Mouse (Mus musculus) midbrain, embryonic 13.5 days (tissue): Measurements from ENCODE around the gene Fam43a. TPM values are rescaled to one million over a fixed set of nuclear protein-coding genes. Genes with fewer than 3 reads are reported as not detected.

Experiments
- ATAC-seq: fragments of 200-750 bp; cut with Nextera tagmentation; 2 replicates; pipeline ENCODE4 v1.8.0; 2017; ENCODE audit warnings: mild to moderate bottlenecking, moderate TSS enrichment, moderate library complexity
- H3K27ac ChIP-seq: fragments of 300-500 bp; sonication (generic); 2 replicates; pipeline ENCODE4 v1.5.1; 2015; ENCODE audit warnings: inconsistent platforms, mild to moderate bottlenecking, moderate library complexity
- H3K27me3 ChIP-seq: fragments of 300-500 bp; sonication (generic); 2 replicates; pipeline ENCODE4 v1.6.1; 2015; ENCODE audit warnings: mild to moderate bottlenecking, inconsistent platforms
- H3K36me3 ChIP-seq: fragments of 300-500 bp; sonication (generic); 2 replicates; pipeline ENCODE4 v1.6.1; 2015; ENCODE audit warnings: mild to moderate bottlenecking, inconsistent platforms
- H3K4me1 ChIP-seq: fragments of 300-500 bp; sonication (generic); replicated peaks from 2 replicates; pipeline ENCODE4 v1.6.1; 2015; ENCODE audit warnings: inconsistent platforms
- H3K4me2 ChIP-seq: fragments of 300-500 bp; sonication (generic); replicated peaks from 2 replicates; pipeline ENCODE4 v1.6.1; 2015; ENCODE audit warnings: moderate library complexity, mild to moderate bottlenecking, inconsistent platforms
- H3K4me3 ChIP-seq: fragments of 300-500 bp; sonication (generic); replicated peaks from 2 replicates; pipeline ENCODE4 v1.5.1; 2015; ENCODE audit warnings: mild to moderate bottlenecking, inconsistent platforms
- H3K9ac ChIP-seq: fragments of 300-500 bp; sonication (generic); replicated peaks from 2 replicates; pipeline ENCODE4 v1.6.1; 2015; ENCODE audit warnings: mild to moderate bottlenecking, inconsistent platforms
- H3K9me3 ChIP-seq: fragments of 300-500 bp; sonication (generic); 2 replicates; pipeline ENCODE4 v1.6.1; 2016; ENCODE audit warnings: mild to moderate bottlenecking, inconsistent platforms
- WGBS: fragments of 180-500 bp; shearing (Covaris S2); methylation state at CpG from one replicate; pipeline ENCODE4 v1.1.7; 2015; 5-methylcytosine and 5-hydroxymethylcytosine counted together
- polyA plus RNA-seq: library from polyadenylated mRNA; unstranded; fragments of >200 nt; fragmentation: Nextera tagmentation; extraction: Ambion mirVana; gene quantifications from 2 replicates; pipeline ENCODE4 v1.2.1, GENCODE M21; 2015

Gene Fam43a
- polyA plus RNA-seq, 1 experiment from 2014 or later: 11.5 TPM

GRCm38 (mm10) chr16:30575815-30576214 is 23.7 kb upstream of the Fam43a start:
- WGBS: 89% methylated on average over 7 of the region's 7 CpGs
- Histone ChIP-seq H3K9me3 (no peaks in the 10 kb centered on the region), H3K27ac (no peak overlapping the region), H3K4me3 (no peak overlapping the region), H3K36me3 (peaks cover 90% of the 10 kb centered on the region), H3K27me3 (no peaks in the 10 kb centered on the region), H3K9ac (no peak overlapping the region), H3K4me2 (no peak overlapping the region), H3K4me1 (no peaks in the 10 kb centered on the region)
- no peak for ATAC-seq

DNA sequence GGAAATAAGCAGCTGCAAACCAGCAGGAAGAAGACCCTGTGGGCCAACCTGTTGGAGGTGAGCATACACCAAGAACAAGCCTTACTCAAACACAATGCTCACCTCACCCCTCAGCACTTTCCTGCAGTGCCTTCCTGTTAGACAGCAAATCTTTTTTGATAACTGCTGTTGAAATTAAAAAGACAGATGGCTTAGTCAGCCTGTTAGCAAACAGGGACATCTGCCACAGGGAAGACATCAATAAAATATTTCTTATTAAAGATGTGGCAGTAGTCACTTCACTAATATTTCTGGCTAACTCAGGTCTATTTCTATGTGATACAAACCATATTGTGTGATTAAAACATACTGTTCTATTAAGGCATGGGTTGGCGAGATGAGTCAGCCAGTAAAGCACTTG is 23.1 kb upstream of the Fam43a start:
- 87% methylated on average over 1 of the region's 1 CpGs for WGBS

GRCm38 (mm10) chr16:30580765-30581164 is 18.8 kb upstream of the Fam43a start:
- Histone ChIP-seq H3K9ac (no peak overlapping the region), H3K9me3 (no peaks in the 10 kb centered on the region), H3K27ac (no peak overlapping the region), H3K4me3 (no peak overlapping the region), H3K36me3 (peaks cover 94% of the 10 kb centered on the region), H3K27me3 (no peaks in the 10 kb centered on the region), H3K4me1 (peaks cover 4% of the 10 kb centered on the region; the same call in 1 of the 2 replicates), H3K4me2 (no peak overlapping the region)
- 94% methylated on average over 5 of the region's 5 CpGs for WGBS
- ATAC-seq: no peak

More for the DNA sequence above, 23.1 kb upstream of the Fam43a start:
- H3K27ac ChIP-seq: no peak overlapping the region
- H3K36me3 ChIP-seq: peaks cover 90% of the 10 kb centered on the region
- no peaks in the 10 kb centered on the region for H3K9me3 ChIP-seq
- H3K4me1 ChIP-seq: no peaks in the 10 kb centered on the region
- no peak for ATAC-seq
- no peaks in the 10 kb centered on the region for H3K27me3 ChIP-seq
- H3K4me3 ChIP-seq: no peak overlapping the region
- no peak overlapping the region for H3K9ac ChIP-seq
- no peak overlapping the region for H3K4me2 ChIP-seq

DNA sequence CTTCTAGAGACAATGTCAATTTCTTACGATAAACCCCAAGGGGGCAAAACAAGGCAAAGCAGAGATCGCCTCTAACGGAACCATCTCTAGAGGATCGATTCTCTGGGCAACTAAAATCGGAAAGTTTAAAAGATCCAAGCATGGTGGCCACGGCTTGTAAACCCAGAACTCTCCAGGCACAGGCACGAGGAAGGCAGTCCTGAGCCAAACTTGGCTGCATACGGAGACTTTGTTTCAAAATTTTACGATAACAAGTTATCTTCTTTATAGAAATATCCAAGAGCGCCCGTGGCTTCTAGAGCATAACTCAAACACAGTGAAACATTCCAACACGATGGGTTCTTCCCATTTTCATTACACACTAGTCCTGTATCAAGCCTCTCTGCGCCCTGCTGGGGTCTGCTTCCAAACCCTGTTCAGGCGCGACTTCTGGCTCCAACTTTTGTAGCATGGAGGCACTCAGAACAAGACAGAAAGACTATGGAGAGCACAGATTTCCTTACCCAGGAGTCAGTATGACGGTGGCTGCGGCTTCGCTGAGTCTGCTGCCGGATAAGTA is 12.5 kb upstream of the Fam43a start:
- Histone ChIP-seq H3K9ac (peak overlapping the region; percentile 74), H3K27ac (peak overlapping the region; percentile 62), H3K9me3 (no peaks in the 10 kb centered on the region), H3K27me3 (0 out of 2 replicates have a peak, but pooled peaks cover 6% of the 10 kb centered on the region), H3K4me3 (peak overlapping the region; percentile 70), H3K4me1 (peaks cover 19% of the 10 kb centered on the region), H3K4me2 (peak overlapping the region; percentile 77), H3K36me3 (peaks cover 33% of the 10 kb centered on the region)
- WGBS: 4% methylated on average over 19 of the region's 19 CpGs
- no peak for ATAC-seq

GRCm38 (mm10) chr16:30587494-30588327 is 11.8 kb upstream of the Fam43a start, which contains the start of gene Lsg1:
TSS of gene Lsg1 (minus strand) at chr16:30587592.
- Histone ChIP-seq H3K4me3 (peak within 1 kb of the TSS; percentile 70), H3K9me3 (no peaks in the 10 kb centered on the region), H3K9ac (peak within 1 kb of the TSS; percentile 74), H3K4me1 (peaks cover 19% of the 10 kb centered on the region), H3K27me3 (0 out of 2 replicates have a peak, but pooled peaks cover 6% of the 10 kb centered on the region), H3K4me2 (peak within 1 kb of the TSS; percentile 77), H3K27ac (peak within 1 kb of the TSS; percentile 62), H3K36me3 (peaks cover 26% of the 10 kb centered on the region)
- 4% methylated on average over 35 of the region's 35 CpGs for WGBS
- peak; percentile 96 for ATAC-seq

- H3K36me3 ChIP-seq: peaks cover under 1% of the 10 kb centered on the region
- H3K9ac ChIP-seq: no peak overlapping the region
- no peak overlapping the region for H3K4me3 ChIP-seq
- H3K27ac ChIP-seq: no peak overlapping the region
- ATAC-seq: no peak
- peaks cover 12% of the 10 kb centered on the region; the same call in 1 of the 2 replicates for H3K27me3 ChIP-seq
- H3K9me3 ChIP-seq: no peaks in the 10 kb centered on the region
- H3K4me1 ChIP-seq: peaks cover 18% of the 10 kb centered on the region
- 48% methylated on average over 7 of the region's 7 CpGs for WGBS
- no peak overlapping the region for H3K4me2 ChIP-seq
These were observed 9.0 kb upstream of the Fam43a start for GRCm38 (mm10) chr16:30590264-30591209.

DNA sequence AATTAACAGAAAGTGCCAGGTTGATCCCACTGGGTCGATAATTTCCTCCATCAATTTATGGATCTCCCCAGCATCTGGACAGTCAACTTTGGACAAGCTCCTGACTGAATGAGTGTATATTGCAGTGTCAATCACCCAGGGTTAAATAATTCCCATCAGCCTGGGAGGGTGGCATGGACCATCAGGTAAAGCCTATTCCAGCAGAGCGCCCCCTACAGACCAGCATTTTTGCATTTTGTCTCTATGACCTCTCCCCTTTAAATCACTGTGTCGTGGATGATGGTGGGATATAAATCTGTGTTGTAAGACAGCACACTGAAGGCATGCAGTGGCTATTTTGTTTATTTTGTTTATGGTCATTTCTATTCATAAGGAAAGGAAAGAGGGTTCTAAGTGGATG is 7.5 kb upstream of the Fam43a start:
- Histone ChIP-seq H3K9me3 (no peaks in the 10 kb centered on the region), H3K27me3 (peaks cover 16% of the 10 kb centered on the region; the same call in 1 of the 2 replicates), H3K4me2 (no peak overlapping the region), H3K36me3 (no peaks in the 10 kb centered on the region), H3K27ac (no peak overlapping the region), H3K4me3 (no peak overlapping the region), H3K4me1 (peaks cover 15% of the 10 kb centered on the region), H3K9ac (no peak overlapping the region)
- 47% methylated on average over 3 of the region's 3 CpGs for WGBS
- no peak for ATAC-seq

DNA sequence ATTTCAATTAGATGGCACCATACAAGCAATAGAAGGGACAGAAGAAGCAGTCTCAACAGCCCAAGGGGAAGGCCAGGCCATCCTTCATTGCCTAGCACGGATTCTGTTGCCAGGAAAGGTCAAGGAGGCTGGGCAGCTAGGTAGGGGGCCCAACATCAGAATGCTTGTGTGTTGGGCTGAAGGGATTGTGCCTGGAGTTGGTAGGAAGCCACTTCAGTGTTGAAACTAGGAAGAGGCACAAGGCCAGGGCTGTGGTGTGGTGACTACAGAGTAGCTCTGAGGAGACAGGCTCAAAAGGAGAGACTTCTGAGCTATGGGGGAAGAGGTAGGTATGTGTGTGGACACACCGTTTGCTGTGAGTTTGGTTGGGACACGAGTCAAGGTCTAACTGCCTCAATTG is 4.2 kb upstream of the Fam43a start:
- Histone ChIP-seq H3K4me2 (no peak overlapping the region), H3K4me3 (no peak overlapping the region), H3K9me3 (no peaks in the 10 kb centered on the region), H3K36me3 (no peaks in the 10 kb centered on the region), H3K27me3 (peaks cover 31% of the 10 kb centered on the region), H3K9ac (no peak overlapping the region), H3K27ac (no peak overlapping the region), H3K4me1 (peaks cover 26% of the 10 kb centered on the region)
- WGBS: 46% methylated on average over 3 of the region's 3 CpGs
- no peak for ATAC-seq

DNA sequence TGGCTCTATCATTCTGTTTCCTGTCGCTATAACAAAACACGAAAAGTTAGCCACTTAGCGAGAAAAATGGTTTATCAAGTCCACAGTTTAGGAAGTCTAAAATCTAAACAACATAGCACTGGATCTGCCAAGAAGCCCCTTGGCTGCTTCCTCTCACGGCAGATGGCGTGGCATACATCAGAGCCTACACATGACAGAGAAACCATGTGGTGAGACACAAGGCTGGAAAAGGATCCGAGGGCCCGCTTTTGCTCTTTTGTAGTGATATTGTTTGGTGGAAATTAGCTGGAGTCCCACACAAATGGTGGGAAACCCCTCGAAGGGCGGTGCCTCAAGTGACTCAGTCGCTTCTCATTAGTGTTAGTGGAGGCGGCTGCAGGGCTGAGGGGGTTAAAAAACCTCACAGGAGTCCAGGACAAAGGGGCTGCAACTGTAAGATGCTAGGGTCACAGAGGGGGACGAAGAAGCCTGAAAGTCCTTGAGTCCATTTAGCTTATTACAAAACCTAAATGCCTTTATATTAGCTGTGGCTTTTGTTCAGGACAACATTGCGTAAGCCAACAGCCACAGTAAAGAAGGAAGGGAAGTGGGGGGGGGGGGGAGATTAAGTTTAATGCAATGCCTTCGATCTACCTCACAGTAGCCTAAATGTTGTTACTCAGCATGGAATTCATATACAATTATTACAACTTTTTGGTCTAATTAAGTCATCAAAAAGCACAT is 3.5 kb upstream of the Fam43a start:
- Histone ChIP-seq H3K4me2 (no peak overlapping the region), H3K4me1 (peaks cover 33% of the 10 kb centered on the region), H3K4me3 (no peak overlapping the region), H3K9ac (no peak overlapping the region), H3K27ac (no peak overlapping the region), H3K36me3 (no peaks in the 10 kb centered on the region), H3K27me3 (peaks cover 34% of the 10 kb centered on the region), H3K9me3 (no peaks in the 10 kb centered on the region)
- WGBS: 62% methylated on average over 14 of the region's 14 CpGs
- ATAC-seq: no peak

- Histone ChIP-seq H3K36me3 (no peaks in the 10 kb centered on the region), H3K27ac (no peak overlapping the region), H3K27me3 (peaks cover 45% of the 10 kb centered on the region), H3K4me2 (peak overlapping the region; percentile 49), H3K4me1 (peaks cover 44% of the 10 kb centered on the region), H3K4me3 (peak overlapping the region; percentile 20), H3K9me3 (no peaks in the 10 kb centered on the region), H3K9ac (0 out of 2 replicates have a peak overlapping the region, but pooled peaks have one; percentile 43)
- ATAC-seq: peak; percentile 53
- WGBS: 11% methylated on average over 16 of the region's 16 CpGs
These were observed 2.4 kb upstream of the Fam43a start for GRCm38 (mm10) chr16:30596959-30597681.
